Mouse (Mus musculus): ENCODE measurements around the gene Tmed2.
"Not testable (repeated sequence)": the region's sequence is repeated elsewhere in the genome, so short reads cannot be mapped to it uniquely, and the experiment has no call there.

Gene Tmed2

DNA sequence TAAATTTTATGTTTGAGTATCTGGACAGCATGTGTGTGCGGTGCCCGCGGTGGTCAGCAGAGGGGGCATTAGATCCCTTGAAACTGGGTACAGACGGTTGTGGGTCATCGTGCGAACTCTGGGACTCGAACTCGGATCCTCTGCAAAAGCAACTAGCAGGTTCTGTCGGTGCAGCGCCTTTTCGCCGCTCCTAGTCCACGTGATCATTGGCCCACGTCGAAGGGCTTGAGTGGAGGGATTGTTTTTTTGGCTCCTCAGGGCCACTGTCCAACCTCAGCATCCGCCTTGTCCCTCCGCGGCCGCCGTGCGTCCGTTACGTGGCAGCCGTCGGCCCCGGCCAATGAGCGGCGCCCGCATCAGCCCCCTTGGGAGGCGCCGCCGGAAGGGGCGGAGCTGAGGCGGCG lies at the start of gene Tmed2:
TSS of gene Tmed2 (plus strand) at position 313 of the 404 bp plus-strand sequence.
- DNase-seq (ENCODE audit: low spot score), result peak; percentile 98

DNA sequence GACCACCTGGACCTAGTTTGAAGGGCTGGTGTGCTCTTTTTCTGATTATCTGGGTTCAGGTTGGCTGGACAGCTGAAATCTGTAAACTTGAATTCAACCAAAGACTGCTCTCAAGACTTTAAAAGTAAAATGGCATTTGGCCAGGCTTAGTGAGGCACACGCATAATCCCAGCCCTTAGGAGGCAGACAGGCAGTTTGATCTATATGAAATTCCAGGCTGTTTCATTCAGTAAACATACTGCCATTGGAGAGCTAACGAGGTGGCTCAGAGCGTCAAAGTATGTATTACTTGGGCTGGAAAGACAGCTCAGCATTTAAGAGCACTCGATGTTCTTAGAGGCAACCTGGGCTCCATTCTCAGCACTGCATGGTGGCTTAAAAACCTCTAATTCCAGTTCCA lies 48.8 kb upstream of the Tmed2 start:
- no peak for DNase-seq (ENCODE audit: low spot score)

DNA sequence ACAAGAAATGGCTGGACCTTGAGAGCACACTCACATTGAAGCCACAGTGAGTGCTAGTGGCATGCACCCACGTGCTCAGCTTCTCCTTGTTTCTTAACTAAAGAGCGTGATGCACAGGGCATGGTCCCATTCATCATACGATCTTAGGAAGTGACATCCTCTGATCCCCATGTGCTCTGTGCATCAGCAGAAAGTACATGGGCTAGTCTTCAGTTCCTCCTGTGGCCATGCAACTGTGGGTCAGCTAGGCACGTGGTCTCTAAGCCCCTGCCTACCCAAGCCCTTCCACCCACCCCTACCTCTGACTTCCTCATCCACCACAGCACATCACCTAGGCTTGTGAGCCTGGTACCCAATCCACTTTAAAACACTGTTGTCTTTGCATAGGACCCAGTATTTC lies 47.9 kb upstream of the Tmed2 start:
- DNase-seq (ENCODE audit: low spot score), result no peak

- DNase-seq (ENCODE audit: low spot score), result no peak
These were observed 47.0 kb upstream of the Tmed2 start for GRCm38 (mm10) chr5:124493455-124493854.

DNA sequence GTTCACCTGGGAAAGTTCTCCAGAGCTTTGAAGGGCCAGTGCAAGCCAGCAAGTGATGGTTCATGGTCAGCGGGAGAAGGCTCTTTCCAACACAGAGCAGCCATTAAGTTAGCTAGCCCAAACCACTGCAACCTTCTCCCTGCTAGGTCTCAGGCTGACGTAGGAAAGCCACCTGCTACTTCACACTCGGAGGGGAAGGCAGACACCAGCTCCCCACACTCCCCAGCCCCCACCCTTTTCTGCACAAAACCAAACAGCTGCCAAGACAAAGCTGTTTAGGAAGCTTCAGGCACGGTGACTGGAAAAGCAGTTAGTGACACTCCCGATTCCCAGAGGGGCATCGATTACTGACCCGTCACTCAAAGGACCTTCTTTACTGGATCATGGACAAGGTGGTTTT lies 44.9 kb upstream of the Tmed2 start:
- peak; percentile 34 for DNase-seq (ENCODE audit: low spot score)

DNA sequence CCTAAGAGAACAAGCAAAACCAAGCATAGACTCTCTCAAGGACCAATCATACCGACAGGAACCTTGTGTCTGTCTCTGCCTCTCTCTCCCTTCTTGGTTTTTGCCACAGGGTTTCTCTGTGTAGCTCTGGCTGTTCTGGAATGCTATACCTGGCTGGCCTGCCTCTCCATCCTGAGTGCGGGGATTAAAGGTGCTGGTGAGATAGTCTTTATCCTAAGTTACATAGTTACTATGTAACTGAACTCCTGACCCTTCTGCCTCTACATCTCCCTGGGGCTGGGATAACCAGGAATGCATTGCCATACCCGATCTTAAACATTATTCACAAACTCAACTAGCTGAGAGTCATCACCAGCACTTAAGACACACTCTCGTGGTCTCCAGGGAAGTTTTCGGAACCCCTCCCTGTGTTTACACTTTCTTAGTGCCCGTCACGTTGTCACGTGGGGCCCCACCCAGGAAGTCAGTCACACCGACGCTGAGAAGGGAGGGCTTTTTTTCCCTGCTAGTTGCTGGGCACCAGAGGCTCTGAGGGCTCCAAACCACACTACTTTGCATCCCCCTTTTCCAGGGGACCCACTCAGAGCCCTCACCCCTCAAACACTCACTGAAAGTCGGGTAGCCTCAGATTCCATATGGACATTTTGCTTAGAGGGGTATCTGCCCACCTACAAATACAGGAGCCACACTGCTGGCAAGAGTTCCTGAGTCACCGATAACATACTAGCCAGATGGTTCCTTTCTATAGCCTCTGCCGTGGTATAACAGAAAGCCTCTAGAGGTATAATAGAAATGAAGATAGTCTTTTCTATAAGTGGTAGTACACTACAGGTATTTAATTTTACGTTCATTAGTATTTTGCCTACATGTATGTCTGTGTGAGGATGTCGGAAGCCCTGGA lies 43.6 kb upstream of the Tmed2 start:
- no peak for DNase-seq (ENCODE audit: low spot score)

- DNase-seq (ENCODE audit: low spot score), result no peak
These were observed 42.1 kb upstream of the Tmed2 start for GRCm38 (mm10) chr5:124498221-124498876.

- DNase-seq (ENCODE audit: low spot score), result peak; percentile 75
These were observed 41.5 kb upstream of the Tmed2 start for GRCm38 (mm10) chr5:124499001-124499400.

DNA sequence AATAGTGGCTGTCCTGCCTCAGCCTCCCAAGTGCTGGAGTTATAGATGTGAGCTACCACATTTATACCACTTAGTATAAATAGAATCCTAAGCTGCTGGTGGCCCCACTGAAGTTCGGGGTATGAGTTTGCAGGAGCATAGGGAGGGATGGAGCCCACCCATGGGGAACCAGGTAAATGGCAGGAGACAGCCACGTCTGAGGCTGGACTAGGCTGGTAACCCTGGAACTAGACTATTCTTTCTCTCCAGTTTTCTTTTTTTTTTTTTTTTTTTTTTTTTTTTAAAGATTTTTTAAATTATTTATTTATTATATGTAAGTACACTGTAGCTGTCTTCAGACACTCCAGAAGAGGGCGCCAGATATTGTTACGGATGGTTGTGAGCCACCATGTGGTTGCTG lies 40.5 kb upstream of the Tmed2 start:
- not testable (repeated sequence) for DNase-seq (ENCODE audit: low spot score)

DNA sequence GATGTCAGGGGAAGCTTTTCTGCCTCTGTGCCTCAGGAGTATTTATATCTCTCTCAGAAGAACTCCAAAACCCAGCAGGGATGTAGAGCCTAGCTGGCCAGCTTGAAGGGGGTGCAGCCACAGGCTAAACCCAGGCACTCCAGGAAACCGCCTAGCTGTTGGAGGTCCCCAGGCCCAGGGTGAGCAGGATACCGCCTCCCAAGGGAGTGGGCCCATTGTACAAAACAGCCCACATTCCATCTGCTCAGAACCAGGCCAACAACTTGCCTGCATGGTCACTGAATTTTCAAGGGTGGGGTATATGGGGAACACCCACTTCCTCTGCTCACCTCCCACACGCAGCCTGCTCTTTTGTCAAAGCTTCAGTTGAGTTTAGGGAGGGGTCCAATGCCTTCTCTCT lies 39.9 kb upstream of the Tmed2 start:
- no peak for DNase-seq (ENCODE audit: low spot score)

DNA sequence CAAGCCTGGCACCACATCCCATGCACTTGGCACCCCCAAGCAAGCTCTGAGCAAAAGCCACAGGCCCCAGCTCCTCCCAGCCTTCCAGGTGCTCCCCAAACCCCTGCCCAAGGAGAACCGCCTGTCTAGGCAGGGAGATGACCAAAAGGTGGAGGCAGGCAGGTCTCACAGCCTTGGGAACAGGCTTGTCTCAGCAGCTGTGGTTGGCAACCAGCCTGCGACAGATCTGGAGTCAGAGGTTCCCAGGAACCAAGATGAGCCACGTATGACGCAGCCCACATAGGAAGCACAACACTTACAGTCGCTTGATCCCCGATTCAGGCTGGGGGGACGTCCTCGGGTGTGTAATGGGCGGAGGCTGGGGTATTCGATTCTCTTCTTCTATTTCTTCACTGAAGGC lies 39.0 kb upstream of the Tmed2 start:
- DNase-seq (ENCODE audit: low spot score), result no peak

GRCm38 (mm10) chr5:124503742-124504141 lies 36.8 kb upstream of the Tmed2 start:
- no peak for DNase-seq (ENCODE audit: low spot score)

GRCm38 (mm10) chr5:124505235-124505634 lies 35.3 kb upstream of the Tmed2 start:
- DNase-seq (ENCODE audit: low spot score), result no peak

- no peak for DNase-seq (ENCODE audit: low spot score)
These were observed 33.6 kb upstream of the Tmed2 start for GRCm38 (mm10) chr5:124506731-124507359.

GRCm38 (mm10) chr5:124509200-124509599 lies 31.3 kb upstream of the Tmed2 start:
- no peak for DNase-seq (ENCODE audit: low spot score)

GRCm38 (mm10) chr5:124509742-124510237 lies 30.7 kb upstream of the Tmed2 start:
- DNase-seq (ENCODE audit: low spot score), result no peak

- DNase-seq (ENCODE audit: low spot score), result no peak
These were observed 29.9 kb upstream of the Tmed2 start for GRCm38 (mm10) chr5:124510536-124511050.

DNA sequence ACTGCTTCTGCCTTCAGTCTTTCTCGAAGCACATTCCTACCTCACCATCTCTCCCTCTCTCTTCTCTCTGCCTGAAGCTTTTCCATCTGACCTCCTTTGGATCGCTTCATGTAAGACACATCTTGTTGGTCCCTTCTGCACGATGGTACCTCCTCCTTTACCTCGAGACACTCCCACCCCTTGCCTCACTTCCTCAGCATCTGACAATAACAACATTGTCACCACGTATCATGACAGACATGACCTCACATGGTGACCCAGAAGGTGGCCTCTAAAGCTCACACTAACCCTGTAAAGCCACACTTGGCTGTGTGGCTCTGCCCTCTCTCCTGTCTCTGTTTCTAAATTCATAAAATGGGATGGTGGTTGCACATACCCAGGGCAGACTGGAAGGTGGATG lies 24.7 kb upstream of the Tmed2 start:
- no peak for DNase-seq (ENCODE audit: low spot score)

GRCm38 (mm10) chr5:124518648-124519047 lies 21.8 kb upstream of the Tmed2 start:
- DNase-seq (ENCODE audit: low spot score), result no peak

GRCm38 (mm10) chr5:124521588-124521987 lies 18.9 kb upstream of the Tmed2 start:
- DNase-seq (ENCODE audit: low spot score), result no peak

DNA sequence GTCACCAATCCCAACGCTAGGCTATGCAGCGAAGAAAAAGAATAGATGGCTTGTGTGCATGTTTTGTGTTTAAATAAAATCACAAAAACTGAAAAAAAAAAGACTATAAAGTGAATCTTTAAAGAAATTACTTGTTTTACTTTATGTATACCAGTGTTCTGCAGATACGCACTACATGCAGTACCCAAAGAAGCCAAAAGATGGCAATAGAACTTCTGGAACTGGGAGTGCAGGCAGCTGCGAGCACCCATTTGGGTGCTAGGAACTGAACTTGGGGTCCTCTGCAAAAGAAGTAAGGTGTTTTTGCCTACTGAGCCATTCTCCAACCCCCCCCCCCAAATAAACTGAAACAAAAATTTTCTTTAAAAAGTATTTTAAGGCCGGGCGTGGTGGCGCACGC lies 17.5 kb upstream of the Tmed2 start:
- DNase-seq (ENCODE audit: low spot score), result no peak

- DNase-seq (ENCODE audit: low spot score), result no peak
These were observed 15.6 kb upstream of the Tmed2 start for GRCm38 (mm10) chr5:124524943-124525342.

DNA sequence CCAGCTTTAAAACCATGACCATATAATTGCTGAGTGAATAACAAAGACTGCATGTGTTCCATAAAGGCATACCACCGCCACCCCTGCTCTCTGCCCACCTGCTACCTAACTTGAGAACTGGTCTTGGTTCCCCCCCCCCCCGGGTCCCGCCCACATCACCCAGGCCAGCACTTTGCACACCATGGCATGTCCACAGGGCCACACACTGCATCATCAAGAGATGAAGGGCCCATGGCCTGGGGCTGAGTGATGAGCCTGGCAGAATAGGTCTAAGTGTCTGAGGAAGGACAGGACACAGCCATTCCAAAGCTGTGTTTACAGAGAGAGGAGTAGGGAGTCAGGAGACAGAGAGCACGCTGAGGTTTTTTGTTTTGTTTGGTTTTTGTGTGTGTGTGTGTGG lies 12.1 kb upstream of the Tmed2 start:
- no peak for DNase-seq (ENCODE audit: low spot score)
